Mouse (Mus musculus) cerebellum, postnatal 14 days (tissue): Measurements from ENCODE around the gene Olfr251.
"Not testable (repeated sequence)": the region's sequence is repeated elsewhere in the genome, so short reads cannot be mapped to it uniquely, and the experiment has no call there.

Experiments
- DNase-seq, 2 experiments: peaks; one replicate each; pipeline ENCODE4 v3.0.0; 2021; ENCODE audit warnings: mixed read lengths in 2 of 2

Olfr251 gene

DNA sequence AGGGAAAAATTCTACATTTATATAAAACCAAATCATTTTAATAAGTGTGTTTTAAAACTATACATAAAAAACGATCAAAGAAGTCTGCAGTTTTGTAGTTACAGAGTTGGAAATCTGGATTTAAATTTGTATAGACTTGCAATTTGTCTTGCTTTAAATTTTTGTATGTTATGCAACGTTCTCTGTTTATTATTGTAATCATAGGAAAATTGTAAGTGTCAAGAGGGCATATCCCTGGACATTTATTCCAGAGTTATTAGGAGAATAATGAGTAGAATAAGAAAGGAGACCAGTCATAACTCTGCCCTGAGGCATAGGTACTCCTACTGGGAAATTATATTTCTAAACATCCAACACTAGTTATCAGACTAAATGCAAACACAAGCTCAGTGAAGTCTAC lies at the start of gene Olfr251:
Gene Olfr251, plus strand, starts transcription at position 301 of the 400 bp plus-strand sequence.
- DNase-seq, result no peak

GRCm38 (mm10) chr9:38328760-38329159 lies 48.1 kb upstream of the Olfr251 start, which contains the start of gene Olfr25:
Gene Olfr25, plus strand, starts transcription at chr9:38329060.
- no peak for DNase-seq

GRCm38 (mm10) chr9:38348111-38348510 lies 28.8 kb upstream of the Olfr251 start, which contains the start of gene Olfr898:
Gene Olfr898, plus strand, starts transcription at chr9:38348411.
- DNase-seq, result no peak

- no peak for DNase-seq
Observed at GRCm38 (mm10) chr9:38366596-38366995, 10.3 kb upstream of the Olfr251 start, which contains the start of gene Olfr250. Gene Olfr250, plus strand, starts transcription at chr9:38366896.

- DNase-seq, result no peak
Observed at GRCm38 (mm10) chr9:38401398-38401797, 24.5 kb downstream of the Olfr251 start, which contains the start of gene Olfr147. Gene Olfr147, plus strand, starts transcription at chr9:38401698.

GRCm38 (mm10) chr9:38407502-38407901 lies 30.6 kb downstream of the Olfr251 start:
- DNase-seq, result not testable (repeated sequence)

GRCm38 (mm10) chr9:38413502-38413901 lies 36.6 kb downstream of the Olfr251 start:
- DNase-seq, result not testable (repeated sequence)

- DNase-seq, result no peak
Observed at GRCm38 (mm10) chr9:38423801-38424200, 46.9 kb downstream of the Olfr251 start.

GRCm38 (mm10) chr9:38427026-38427425 lies 50.1 kb downstream of the Olfr251 start:
- peak in 1 of 2 experiments; percentile 1 for DNase-seq

DNA sequence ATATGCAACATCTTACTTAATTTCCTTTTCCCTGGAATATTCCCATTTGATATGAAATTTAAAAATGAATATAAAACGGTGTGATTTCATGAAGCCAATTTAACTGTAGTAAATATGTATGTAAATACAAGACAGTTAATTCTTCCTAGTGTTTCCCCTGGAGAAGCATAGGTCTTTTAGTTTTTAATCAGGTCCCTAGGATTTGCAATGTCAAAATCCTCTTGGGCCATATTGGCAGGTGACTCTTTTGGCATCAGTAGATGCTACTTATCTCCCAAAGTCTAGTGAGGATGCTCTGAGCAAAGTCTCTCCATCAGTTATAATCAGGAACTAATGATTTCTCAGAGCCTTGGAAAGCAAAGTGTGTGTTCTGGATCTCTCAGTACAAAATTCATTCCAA lies 52.3 kb downstream of the Olfr251 start, which contains the start of gene Olfr901:
Gene Olfr901, plus strand, starts transcription at position 301 of the 400 bp plus-strand sequence.
- no peak for DNase-seq
